Mouse (Mus musculus) C2C12 (cell line): Measurements from ENCODE around the gene Rnf144a.

Experiments
- CEBPB ChIP-seq: IDR thresholded peaks from one replicate; pipeline ENCODE4 v1.6.1; 2011; ENCODE audit warnings: low read depth, mild to moderate bottlenecking, control low read depth, moderate library complexity
- CTCF ChIP-seq: IDR thresholded peaks from one replicate; pipeline ENCODE4 v1.5.1; 2011; ENCODE audit not compliant: control insufficient read depth, insufficient read depth, insufficient read length
- MAX ChIP-seq: IDR thresholded peaks from one replicate; pipeline ENCODE4 v1.6.1; 2011; ENCODE audit warnings: mild to moderate bottlenecking, control low read depth
- MYOG ChIP-seq: IDR thresholded peaks from one replicate; pipeline ENCODE4 v1.6.1; 2011; ENCODE audit not compliant: control insufficient read depth, insufficient read length; ENCODE audit errors: extremely low read depth

- TF ChIP-seq CTCF (no peak), CEBPB (no peak), MYOG (no peak), MAX (no peak)
Measured at GRCm38 (mm10) chr12:26379797-26380196, 35.3 kb downstream of the Rnf144a start.
